Mouse (Mus musculus): ENCODE measurements around the gene Gm47996.

GRCm38 (mm10) chr1:151171572-151172461, 38.1 kb upstream of the Gm47996 start:
- TF ChIP-seq CTCF (IDR thresholded peaks at IDR 0.05; ENCODE audit: low read depth) (no peak), EP300 (IDR thresholded peaks at IDR 0.05; ENCODE audit: low read depth) (no peak)
